Mouse (Mus musculus) layer of hippocampus, adult 9-11 months (tissue): ENCODE results near the gene Olfml2a.
"Not testable (repeated sequence)": the region's sequence is repeated elsewhere in the genome, so short reads cannot be mapped to it uniquely, and the experiment has no call there.

ENCODE experiments used
- DNase-seq: peaks from one replicate; pipeline ENCODE4 v3.0.0; 2022

Olfml2a gene

DNA sequence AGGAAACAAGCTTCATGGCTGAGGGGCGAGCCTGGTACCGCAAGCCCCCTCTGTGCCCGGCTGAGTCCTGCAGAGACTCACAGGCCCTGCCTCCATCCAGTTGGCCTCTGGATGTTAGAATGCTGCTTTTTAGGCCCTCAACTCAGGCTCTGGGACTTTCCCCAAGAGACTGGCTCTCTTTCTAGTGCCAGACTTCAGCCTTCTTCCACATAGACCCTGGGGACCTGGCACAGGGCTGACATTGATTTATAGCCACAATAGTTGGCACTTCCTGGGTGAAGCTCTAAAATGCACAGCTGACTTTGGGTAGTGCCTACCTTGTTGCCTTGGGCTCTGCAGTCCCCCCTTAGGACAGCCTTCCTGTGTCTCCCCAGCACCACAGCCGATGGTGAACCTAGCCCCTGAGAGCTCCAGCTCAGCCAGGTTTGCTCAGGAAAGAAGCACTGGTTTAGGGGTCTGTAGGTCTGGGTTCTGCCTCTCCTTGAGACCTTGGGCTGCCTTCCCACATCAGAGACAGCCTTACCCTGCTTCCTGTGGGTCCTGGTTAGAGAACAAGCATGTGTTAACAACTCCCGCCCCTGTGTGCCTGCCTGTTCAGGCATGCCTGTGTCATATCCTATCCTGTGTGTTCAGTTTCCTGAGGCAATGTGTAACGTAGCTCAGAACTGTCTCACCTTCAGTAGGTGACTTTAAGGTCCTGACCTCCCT lies 56.2 kb downstream of the Olfml2a start:
- DNase-seq = no peak

- DNase-seq = no peak
Observed at GRCm38 (mm10) chr2:38988929-38989328, 57.2 kb downstream of the Olfml2a start.

DNA sequence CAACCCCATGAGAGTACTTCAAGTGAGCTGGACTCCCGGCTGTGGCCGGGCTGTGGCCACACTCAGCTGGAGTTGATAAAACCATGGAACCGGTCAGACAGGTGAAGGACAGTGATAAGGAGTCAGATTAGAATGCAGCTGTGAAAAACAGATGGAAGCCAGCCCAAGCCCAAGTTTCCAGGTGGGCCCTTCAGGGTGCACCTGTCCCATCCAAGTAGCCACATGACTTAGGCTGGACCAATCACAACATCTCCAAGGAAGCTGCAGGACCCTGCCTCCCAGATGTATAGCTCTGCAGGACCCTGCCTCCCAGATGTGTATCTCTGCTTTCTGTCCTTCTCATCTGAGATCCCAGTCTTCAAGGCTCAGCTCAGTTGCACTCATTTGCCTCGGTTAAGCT lies 60.2 kb downstream of the Olfml2a start:
- DNase-seq = no peak

DNA sequence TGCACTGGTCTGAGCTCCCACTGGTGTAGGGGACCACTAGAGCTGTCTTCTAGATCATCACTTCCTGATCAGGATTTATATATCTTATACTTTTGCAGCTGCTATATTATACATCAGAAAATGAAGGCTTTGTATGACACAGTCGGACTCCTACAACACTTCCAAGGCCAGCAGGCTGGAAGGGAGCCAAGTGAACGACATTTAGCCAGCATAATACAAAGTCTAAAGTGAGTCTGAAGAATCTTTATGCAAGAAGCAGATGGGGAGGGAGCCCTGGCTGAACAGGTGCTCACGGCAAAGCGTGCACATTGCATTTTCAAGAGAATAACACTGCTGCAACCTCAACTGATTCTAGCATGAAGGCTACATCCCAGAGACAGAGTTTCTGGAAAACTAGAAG lies 60.7 kb downstream of the Olfml2a start:
- no peak for DNase-seq

DNA sequence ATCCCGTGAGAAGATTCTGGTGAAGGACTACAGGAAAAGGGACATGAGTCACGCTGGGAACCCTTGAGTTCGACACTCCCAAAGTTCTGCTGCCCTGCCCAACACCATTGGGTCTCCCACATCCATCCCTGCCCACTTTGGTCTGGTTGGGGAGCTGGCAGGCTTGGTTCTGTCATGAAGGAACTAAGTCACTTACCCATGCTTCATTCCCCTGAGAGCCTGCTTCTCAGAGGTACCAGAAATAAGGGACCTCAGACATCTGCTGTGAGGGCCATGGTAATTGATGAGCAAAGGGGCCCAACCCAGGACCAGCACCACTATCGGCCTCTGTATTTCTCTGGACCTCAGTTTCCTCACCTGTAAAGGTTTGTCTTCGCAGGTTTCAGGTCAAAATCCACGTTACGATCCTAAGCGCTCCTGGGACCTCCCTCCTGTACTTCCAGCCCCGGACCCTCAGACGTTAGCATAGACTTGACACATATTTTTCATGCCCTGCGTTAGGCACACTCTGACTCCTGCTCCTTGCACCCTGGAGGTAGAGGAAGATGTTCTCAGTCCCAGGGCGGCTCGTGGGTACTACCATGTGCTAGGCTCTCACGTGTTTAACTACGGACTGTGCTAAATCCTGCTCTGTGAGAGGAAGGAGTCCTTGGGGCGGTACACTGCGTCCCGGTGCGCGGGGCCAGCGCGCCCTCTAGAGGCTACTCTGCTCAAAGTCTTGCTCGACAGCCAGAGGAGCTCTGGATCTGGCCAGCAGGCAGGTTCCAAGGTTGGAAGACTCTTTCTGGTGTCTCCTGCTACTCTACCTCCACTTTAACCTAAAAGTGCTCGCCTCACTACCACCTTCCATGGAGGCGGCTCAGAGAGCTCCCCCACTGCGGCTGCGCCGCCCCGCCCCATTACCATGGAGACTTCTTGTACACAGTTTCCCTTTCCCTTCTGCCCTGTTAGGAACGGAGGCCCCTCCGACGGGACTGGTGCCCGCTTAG lies 65.9 kb downstream of the Olfml2a start, which contains the start of gene Wdr38:
Gene Wdr38 (plus strand): TSS at position 91 of the 989 bp plus-strand sequence.
- DNase-seq = peak; percentile 89

- no peak for DNase-seq
Observed at GRCm38 (mm10) chr2:38999381-38999780, 67.6 kb downstream of the Olfml2a start.

DNA sequence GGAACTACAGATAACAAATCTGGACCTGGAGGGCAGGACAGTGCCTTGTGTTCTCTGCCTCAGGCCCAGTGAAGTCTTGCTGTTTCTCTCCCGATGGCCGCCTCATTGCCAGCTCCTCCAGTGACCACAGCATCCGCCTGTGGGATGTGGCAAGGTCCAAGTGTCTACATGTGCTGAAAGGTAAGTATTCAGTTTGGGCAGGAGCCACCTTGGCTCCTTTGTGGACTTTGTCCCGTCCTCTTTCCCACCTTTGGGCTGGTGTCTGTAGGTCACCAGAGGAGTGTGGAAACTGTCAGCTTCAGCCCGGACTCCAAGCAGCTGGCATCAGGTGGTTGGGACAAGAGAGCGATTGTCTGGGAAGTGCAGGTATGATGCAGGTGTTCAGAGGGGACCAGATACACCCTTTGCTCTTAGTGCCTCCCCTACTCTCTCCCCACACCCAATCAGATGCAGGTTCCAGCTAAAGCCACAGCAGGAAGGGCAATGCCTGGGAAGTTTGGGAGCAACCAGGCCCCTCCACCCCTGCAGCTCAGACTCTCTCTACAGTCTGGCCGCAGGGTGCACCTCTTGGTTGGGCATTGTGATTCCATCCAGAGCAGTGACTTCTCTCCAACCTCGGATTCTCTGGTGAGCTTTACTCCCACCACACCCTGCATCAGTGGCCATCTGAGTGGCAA lies 68.3 kb downstream of the Olfml2a start:
- no peak for DNase-seq

GRCm38 (mm10) chr2:39000587-39000919 lies 68.8 kb downstream of the Olfml2a start:
- no peak for DNase-seq

DNA sequence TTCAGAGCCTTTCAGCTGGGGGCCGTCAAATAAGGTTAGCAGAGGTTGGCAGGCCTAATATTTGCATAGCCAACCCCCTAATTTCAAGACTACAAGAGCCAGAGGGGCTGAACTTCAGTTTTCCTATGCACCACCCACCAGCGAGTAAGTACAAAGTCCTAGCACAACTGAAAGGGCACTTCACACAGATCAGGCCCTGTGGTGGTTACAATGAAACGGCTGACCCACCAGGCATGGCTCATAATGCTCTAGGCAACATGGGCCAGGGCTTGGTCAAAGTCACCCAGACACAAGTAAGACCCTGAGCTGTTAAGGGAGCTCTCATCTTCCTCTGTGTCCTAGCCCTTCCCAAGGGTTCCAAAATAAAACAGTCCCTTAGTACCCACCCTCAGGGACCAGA lies 70.1 kb downstream of the Olfml2a start:
- DNase-seq = no peak

GRCm38 (mm10) chr2:39003106-39003505 lies 71.3 kb downstream of the Olfml2a start:
- DNase-seq = no peak

DNA sequence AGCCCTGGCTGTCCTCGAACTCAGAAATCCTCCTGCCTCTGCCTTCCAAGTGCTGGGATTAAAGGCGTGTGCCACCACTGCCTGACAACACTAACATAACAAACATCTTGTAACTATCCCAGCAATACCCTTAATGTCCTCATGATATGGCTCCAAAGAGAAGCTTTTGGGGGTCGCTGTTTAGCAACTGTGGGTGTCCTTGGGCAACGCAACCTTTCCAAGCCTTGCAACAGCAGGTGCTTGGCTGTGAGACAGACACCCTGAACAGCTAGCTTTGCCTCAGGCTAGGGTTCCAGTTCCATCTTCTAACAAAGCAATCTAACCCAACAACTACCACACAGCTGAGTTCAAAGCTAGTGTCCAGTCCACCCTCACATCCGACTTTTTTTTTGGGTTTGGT lies 71.7 kb downstream of the Olfml2a start:
- no peak for DNase-seq

DNA sequence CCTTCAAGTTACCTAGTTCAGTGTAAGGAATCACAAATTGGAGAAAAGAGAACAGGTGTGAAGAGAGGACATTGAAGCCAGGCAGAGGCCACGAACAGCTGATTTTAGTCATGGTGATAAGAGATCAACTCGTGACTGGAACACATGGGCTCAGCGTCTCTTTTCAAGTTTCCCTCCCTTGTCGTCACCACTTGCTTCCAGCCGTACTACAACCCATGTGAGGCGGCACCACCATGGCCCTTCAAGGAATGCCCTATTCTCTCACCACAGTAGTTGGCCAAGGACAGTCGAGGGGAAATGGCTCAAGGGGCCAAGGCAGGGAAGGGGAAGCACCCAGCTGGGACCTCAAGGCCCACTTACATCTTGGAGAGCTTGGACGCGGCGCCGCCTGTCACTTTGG lies 72.6 kb downstream of the Olfml2a start:
- no peak for DNase-seq

- peak; percentile 93 for DNase-seq
Observed at GRCm38 (mm10) chr2:39004880-39005435, 73.2 kb downstream of the Olfml2a start, which contains the start of gene Arpc5l. Arpc5l (plus strand) TSS chr2:39005348.

GRCm38 (mm10) chr2:39005574-39006079 lies 73.8 kb downstream of the Olfml2a start, which contains the start of gene Rpl35:
Rpl35 (minus strand) TSS chr2:39005624.
- no peak for DNase-seq

DNA sequence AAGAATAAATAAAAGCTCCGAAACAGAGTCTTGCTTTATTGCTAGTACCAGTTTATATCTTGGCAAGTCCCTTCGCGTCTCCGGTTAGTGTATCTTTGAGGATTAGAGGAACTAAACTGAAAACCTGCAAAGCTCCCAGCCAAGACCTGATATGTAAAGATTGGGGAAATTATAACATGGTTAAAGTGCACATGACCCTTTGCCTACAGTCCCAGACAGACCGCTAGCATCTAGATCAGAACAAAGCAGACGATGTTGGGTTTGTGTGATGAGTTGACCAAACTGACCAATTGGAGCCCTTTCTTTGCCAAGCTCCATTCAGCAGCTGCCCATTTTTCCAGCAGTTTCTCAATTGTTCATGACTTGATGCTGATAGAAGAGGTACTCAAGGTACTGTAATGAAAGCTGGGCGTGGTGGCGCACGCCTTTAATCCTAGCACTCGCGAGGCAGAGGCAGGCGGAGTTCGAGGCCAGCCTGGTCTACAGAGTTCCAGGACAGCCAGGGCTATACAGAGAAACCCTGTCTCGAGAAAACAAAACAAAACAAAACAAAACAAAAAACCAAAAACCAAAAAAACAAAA lies 74.5 kb downstream of the Olfml2a start:
- no peak for DNase-seq

GRCm38 (mm10) chr2:39007865-39008264 lies 76.1 kb downstream of the Olfml2a start:
- peak; percentile 93 for DNase-seq

DNA sequence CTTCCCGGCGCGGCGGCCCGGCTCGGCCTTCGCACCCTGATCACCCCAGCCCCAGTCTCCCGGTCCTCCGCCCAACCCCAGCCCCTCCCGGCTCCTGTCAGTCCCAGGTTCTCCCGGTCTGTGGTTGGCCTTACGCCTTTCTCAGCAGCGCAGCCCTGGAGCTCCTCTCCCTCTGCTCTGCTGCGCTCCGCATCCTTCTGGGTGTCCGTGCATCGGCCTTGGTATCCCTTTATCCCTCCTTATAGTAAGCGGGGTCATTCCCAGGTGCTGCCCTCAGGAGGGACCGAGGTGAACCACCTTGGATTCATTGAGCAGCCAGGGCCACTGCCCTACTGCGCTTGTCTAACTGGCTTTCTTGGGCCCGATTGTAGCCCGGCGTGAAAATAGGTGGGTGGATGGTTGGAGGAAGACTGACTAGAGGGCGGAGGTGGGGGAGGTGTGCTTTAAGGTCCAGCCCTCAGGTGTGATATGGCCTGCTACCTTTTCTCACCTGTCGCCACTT lies 76.6 kb downstream of the Olfml2a start:
- DNase-seq = peak; percentile 60

DNA sequence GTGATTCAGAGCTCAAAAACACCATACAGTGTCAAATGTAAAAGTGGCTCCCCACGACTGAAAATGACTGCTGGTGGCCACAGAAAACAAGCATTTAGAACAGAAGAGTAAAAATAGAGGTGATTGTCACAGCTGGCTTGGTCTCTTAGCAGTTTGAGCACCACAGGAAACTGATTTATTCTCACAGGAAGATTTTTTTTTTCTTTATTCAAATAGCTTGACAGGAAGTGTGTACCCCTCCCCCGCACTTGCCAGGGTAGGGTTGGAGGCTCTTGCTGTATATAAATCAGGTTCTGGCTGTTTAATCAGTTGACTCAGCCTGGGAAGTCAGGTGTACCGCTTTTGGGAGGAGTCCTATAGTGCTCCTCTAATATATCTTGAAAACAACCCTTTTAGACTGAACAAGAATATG lies 77.2 kb downstream of the Olfml2a start:
- DNase-seq = no peak

- DNase-seq = not testable (repeated sequence)
Observed at GRCm38 (mm10) chr2:39010144-39010543, 78.4 kb downstream of the Olfml2a start.

GRCm38 (mm10) chr2:39011264-39011663 lies 79.5 kb downstream of the Olfml2a start:
- DNase-seq = no peak

DNA sequence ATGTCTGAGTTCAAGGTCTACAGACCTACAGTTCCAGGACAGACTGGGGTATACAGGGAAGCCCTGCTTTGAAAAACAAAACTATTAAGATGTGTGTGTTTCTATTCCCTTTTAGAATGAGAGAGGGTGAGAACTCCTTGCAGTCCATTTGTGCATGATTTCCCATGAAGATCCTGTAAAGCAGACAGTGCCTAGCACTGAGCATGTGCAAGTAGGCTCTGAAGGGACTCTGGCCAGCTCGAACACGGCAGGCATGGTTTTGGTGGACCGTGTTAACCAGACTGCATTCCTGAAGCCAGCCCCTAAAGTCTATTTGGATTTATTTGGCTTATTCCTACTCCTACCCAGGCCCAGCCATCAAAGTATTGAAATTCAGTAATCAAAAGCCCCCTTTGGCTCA lies 80.2 kb downstream of the Olfml2a start:
- no peak for DNase-seq

- no peak for DNase-seq
Observed at GRCm38 (mm10) chr2:39012768-39013279, 81.0 kb downstream of the Olfml2a start.
